Mouse (Mus musculus) urinary bladder, postnatal 14 days (tissue): Measurements from ENCODE around the gene Zfp661.
"Not testable (repeated sequence)": the region's sequence is repeated elsewhere in the genome, so short reads cannot be mapped to it uniquely, and the experiment has no call there.

Experiments
- DNase-seq: peaks from one replicate; pipeline ENCODE4 v3.0.0; 2021; ENCODE audit warnings: low spot score

Gene Zfp661

GRCm38 (mm10) chr2:127586694-127587513 is at the start of gene Zfp661, which contains the start of gene Mrps5:
Gene Zfp661, minus strand, starts transcription at chr2:127587094.
Gene Mrps5, plus strand, starts transcription at chr2:127587222.
- peak; percentile 87 for DNase-seq

- no peak for DNase-seq
Measured at GRCm38 (mm10) chr2:127635581-127635980, 48.7 kb upstream of the Zfp661 start.

GRCm38 (mm10) chr2:127632601-127633000 is 45.7 kb upstream of the Zfp661 start:
- DNase-seq: no peak

GRCm38 (mm10) chr2:127627990-127628570 is 41.2 kb upstream of the Zfp661 start:
- DNase-seq: no peak

GRCm38 (mm10) chr2:127627354-127627753 is 40.5 kb upstream of the Zfp661 start:
- DNase-seq: no peak

GRCm38 (mm10) chr2:127625659-127626058 is 38.8 kb upstream of the Zfp661 start:
- DNase-seq: peak; percentile 81

GRCm38 (mm10) chr2:127624786-127625185 is 37.9 kb upstream of the Zfp661 start:
- DNase-seq: no peak

GRCm38 (mm10) chr2:127622065-127622464 is 35.2 kb upstream of the Zfp661 start:
- DNase-seq: no peak

GRCm38 (mm10) chr2:127619311-127619710 is 32.4 kb upstream of the Zfp661 start:
- no peak for DNase-seq

GRCm38 (mm10) chr2:127612288-127612687 is 25.4 kb upstream of the Zfp661 start:
- no peak for DNase-seq

GRCm38 (mm10) chr2:127611386-127611785 is 24.5 kb upstream of the Zfp661 start:
- peak; percentile 3 for DNase-seq

GRCm38 (mm10) chr2:127608986-127609385 is 22.1 kb upstream of the Zfp661 start:
- DNase-seq: no peak

- no peak for DNase-seq
Measured at GRCm38 (mm10) chr2:127608234-127608633, 21.3 kb upstream of the Zfp661 start.

GRCm38 (mm10) chr2:127605203-127605602 is 18.3 kb upstream of the Zfp661 start:
- DNase-seq: no peak

GRCm38 (mm10) chr2:127603383-127603782 is 16.5 kb upstream of the Zfp661 start:
- not testable (repeated sequence) for DNase-seq

GRCm38 (mm10) chr2:127590840-127591239 is 3.9 kb upstream of the Zfp661 start:
- peak; percentile 34 for DNase-seq

- DNase-seq: no peak
Measured at GRCm38 (mm10) chr2:127590204-127590603, 3.3 kb upstream of the Zfp661 start.

GRCm38 (mm10) chr2:127588897-127589296 is 2.0 kb upstream of the Zfp661 start:
- DNase-seq: no peak

- DNase-seq: no peak
Measured at GRCm38 (mm10) chr2:127587514-127587844, 585 bp upstream of the Zfp661 start.

GRCm38 (mm10) chr2:127584436-127584858 is 2.4 kb downstream of the Zfp661 start:
- peak; percentile 94 for DNase-seq

- no peak for DNase-seq
Measured at GRCm38 (mm10) chr2:127573322-127573721, 13.6 kb downstream of the Zfp661 start.

GRCm38 (mm10) chr2:127559070-127559966 is 27.6 kb downstream of the Zfp661 start:
- DNase-seq: peak; percentile 83
